Mouse (Mus musculus): ENCODE measurements around the gene Fem1a. TPM values are rescaled to one million over a fixed set of nuclear protein-coding genes. Genes with fewer than 3 reads are reported as not detected.

Gene Fem1a
- polyA plus RNA-seq, 1 experiment from 2014 or later: 12.5 TPM

- H3K27ac ChIP-seq (replicated peaks): peak within 1 kb of the TSS; percentile 98
- peaks cover 54% of the 10 kb centered on the region for H3K4me1 ChIP-seq
- WGBS: under 1% methylated on average over 43 of the region's 43 CpGs
- no peaks in the 10 kb centered on the region for H3K27me3 ChIP-seq (replicated peaks; ENCODE audit: low read depth, poor library complexity, severe bottlenecking)
- DNase-seq (ENCODE audit: low spot score): peak; percentile 94
- H3K4me3 ChIP-seq: peak within 1 kb of the TSS; percentile 91
- H3K36me3 ChIP-seq (replicated peaks): peaks cover 36% of the 10 kb centered on the region
- no peaks in the 10 kb centered on the region for H3K9me3 ChIP-seq
Observed at GRCm38 (mm10) chr17:56303160-56303846, 46.7 kb downstream of the Fem1a start, which contains the start of gene Uhrf1. Gene Uhrf1, plus strand, starts transcription at chr17:56303321.

GRCm38 (mm10) chr17:56303847-56304586 lies 47.4 kb downstream of the Fem1a start:
- WGBS: under 1% methylated on average over 68 of the region's 68 CpGs
- peak overlapping the region; percentile 98 for H3K27ac ChIP-seq (replicated peaks)
- DNase-seq (ENCODE audit: low spot score): peak; percentile 99
- peak overlapping the region; percentile 91 for H3K4me3 ChIP-seq
- peaks cover 60% of the 10 kb centered on the region for H3K4me1 ChIP-seq
- no peaks in the 10 kb centered on the region for H3K27me3 ChIP-seq (replicated peaks; ENCODE audit: low read depth, poor library complexity, severe bottlenecking)
- H3K9me3 ChIP-seq: no peaks in the 10 kb centered on the region
- peaks cover 43% of the 10 kb centered on the region for H3K36me3 ChIP-seq (replicated peaks)

DNA sequence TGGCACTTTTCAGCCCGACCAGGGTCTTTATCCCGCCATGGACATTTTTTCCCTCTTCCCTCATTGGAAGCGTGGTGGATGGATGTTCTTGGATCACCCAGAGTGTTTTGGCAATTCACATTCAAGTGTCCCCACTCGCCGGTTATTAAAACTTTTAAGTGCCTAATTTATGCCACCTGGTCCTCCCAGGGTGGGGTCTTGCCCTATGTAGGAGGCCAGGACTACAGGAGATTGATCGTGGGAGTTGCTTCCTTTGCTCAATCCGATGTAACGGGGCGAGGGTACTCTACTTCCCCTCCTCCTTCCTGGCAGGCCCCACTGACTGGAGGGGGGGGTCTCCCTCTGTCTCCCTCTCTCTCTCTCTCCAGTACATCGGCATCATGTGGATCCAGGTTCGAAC lies 48.1 kb downstream of the Fem1a start:
- 18% methylated on average over 11 of the region's 11 CpGs for WGBS
- peak overlapping the region; percentile 98 for H3K27ac ChIP-seq (replicated peaks)
- H3K4me3 ChIP-seq: peak overlapping the region; percentile 91
- H3K36me3 ChIP-seq (replicated peaks): peaks cover 50% of the 10 kb centered on the region
- no peaks in the 10 kb centered on the region for H3K27me3 ChIP-seq (replicated peaks; ENCODE audit: low read depth, poor library complexity, severe bottlenecking)
- no peaks in the 10 kb centered on the region for H3K9me3 ChIP-seq
- DNase-seq (ENCODE audit: low spot score): peak; percentile 32
- H3K4me1 ChIP-seq: peaks cover 60% of the 10 kb centered on the region

DNA sequence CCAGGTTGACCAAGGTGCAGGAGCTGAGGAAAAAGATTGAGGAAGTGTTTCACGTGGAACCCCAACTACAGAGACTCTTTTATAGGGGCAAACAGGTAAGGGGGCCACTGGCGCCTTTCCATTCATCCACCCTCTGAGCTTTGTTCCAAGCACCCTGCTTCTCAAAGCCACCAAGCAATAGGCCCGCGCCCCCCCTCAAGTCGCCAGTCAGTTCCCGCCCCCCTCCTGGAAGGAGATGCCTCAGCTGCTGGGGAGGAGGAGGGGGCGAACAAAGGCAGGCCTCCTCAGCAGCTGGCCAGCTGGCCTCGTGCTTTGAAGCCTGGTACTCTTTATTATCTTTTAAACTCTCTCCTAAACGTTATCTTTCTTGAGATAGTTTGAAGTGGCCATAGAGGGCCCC lies 48.5 kb downstream of the Fem1a start:
- Histone ChIP-seq H3K4me3 (peak overlapping the region; percentile 91), H3K36me3 (replicated peaks) (peaks cover 55% of the 10 kb centered on the region), H3K4me1 (peaks cover 60% of the 10 kb centered on the region), H3K27me3 (replicated peaks; ENCODE audit: low read depth, poor library complexity, severe bottlenecking) (no peaks in the 10 kb centered on the region), H3K27ac (replicated peaks) (peak overlapping the region; percentile 98), H3K9me3 (no peaks in the 10 kb centered on the region)
- DNase-seq (ENCODE audit: low spot score): peak; percentile 41
- WGBS: 45% methylated on average over 9 of the region's 9 CpGs

DNA sequence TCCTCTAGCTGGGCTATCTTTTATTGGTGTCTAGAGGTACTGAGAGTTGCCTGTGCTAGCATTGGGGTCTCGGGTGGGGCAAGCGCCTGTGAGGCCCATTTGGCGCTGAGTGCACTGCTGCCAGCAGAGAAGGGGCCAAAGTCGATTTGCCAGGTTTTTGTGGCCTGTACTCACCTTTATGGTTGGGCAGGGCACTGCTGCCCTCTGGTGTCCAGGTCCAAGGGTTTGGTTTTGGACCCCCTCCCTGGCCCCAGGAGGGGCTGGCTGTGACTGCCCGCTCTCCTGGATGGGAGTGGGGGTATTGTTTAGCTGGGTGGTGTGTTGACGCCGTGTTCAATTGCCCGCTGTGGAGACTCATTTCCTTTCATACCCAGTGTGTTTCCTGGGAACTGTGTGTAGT lies 49.2 kb downstream of the Fem1a start:
- H3K9me3 ChIP-seq: no peaks in the 10 kb centered on the region
- WGBS: 80% methylated on average over 8 of the region's 8 CpGs
- H3K4me1 ChIP-seq: peaks cover 60% of the 10 kb centered on the region
- peaks cover 61% of the 10 kb centered on the region for H3K36me3 ChIP-seq (replicated peaks)
- H3K27ac ChIP-seq (replicated peaks): peak overlapping the region; percentile 98
- no peaks in the 10 kb centered on the region for H3K27me3 ChIP-seq (replicated peaks; ENCODE audit: low read depth, poor library complexity, severe bottlenecking)
- DNase-seq (ENCODE audit: low spot score): peak; percentile 31
- peak overlapping the region; percentile 91 for H3K4me3 ChIP-seq

GRCm38 (mm10) chr17:56308088-56308487 lies 51.5 kb downstream of the Fem1a start:
- 76% methylated on average over 6 of the region's 6 CpGs for WGBS
- Histone ChIP-seq H3K4me3 (peak overlapping the region; percentile 32; the same call in 1 of the 2 replicates), H3K27me3 (replicated peaks; ENCODE audit: low read depth, poor library complexity, severe bottlenecking) (no peaks in the 10 kb centered on the region), H3K9me3 (no peaks in the 10 kb centered on the region), H3K27ac (replicated peaks) (peak overlapping the region; percentile 63), H3K36me3 (replicated peaks) (peaks cover 84% of the 10 kb centered on the region), H3K4me1 (peaks cover 48% of the 10 kb centered on the region)
- peak; percentile 66 for DNase-seq (ENCODE audit: low spot score)

GRCm38 (mm10) chr17:56309191-56309945 lies 52.8 kb downstream of the Fem1a start:
- 93% methylated on average over 15 of the region's 15 CpGs for WGBS
- no peak for DNase-seq (ENCODE audit: low spot score)
- H3K4me1 ChIP-seq: peaks cover 43% of the 10 kb centered on the region
- H3K4me3 ChIP-seq: no peak overlapping the region
- H3K36me3 ChIP-seq (replicated peaks): peaks cover 97% of the 10 kb centered on the region
- H3K27me3 ChIP-seq (replicated peaks; ENCODE audit: low read depth, poor library complexity, severe bottlenecking): no peaks in the 10 kb centered on the region
- H3K27ac ChIP-seq (replicated peaks): no peak overlapping the region
- no peaks in the 10 kb centered on the region for H3K9me3 ChIP-seq

MicroRNA genes within 50 kb of the gene (microRNA counts, 519-probe panel; counts per million panel counts)
- microRNA mmu-miR-7b: 188 counts per million, percentile 57 among the panel's probes with 10 or more counts

Small RNA genes within 50 kb of the gene (microRNA-seq; reads per million reads assigned to microRNA genes)
- gene Mir7b: 66.8 reads per million, percentile 45 among the genes with 10 or more reads in this experiment

Other genes with a start within 250 kb of the Fem1a start
- 170 and 173 TPM in 2 replicates for gene Sh3gl1, start 220.2 kb upstream of the Fem1a start, polyA plus RNA-seq (2016; fragmentation: Nextera tagmentation; extraction: Ambion mirVana)
- 50.7 and 52.3 TPM in 2 replicates for gene Chaf1a, start 216.4 kb upstream of the Fem1a start, polyA plus RNA-seq (2016; fragmentation: Nextera tagmentation; extraction: Ambion mirVana)
- gene Ubxn6, start 181.8 kb upstream of the Fem1a start, polyA plus RNA-seq (2016; fragmentation: Nextera tagmentation; extraction: Ambion mirVana): 35.0 and 36.8 TPM in 2 replicates
- gene Hdgfl2, start 177.2 kb upstream of the Fem1a start, polyA plus RNA-seq (2016; fragmentation: Nextera tagmentation; extraction: Ambion mirVana): 195 and 197 TPM in 2 replicates
- 0.05 TPM in 2 replicates for gene Plin4, start 147.0 kb upstream of the Fem1a start, polyA plus RNA-seq (2016; fragmentation: Nextera tagmentation; extraction: Ambion mirVana)
- 0.47 and 0.48 TPM in 2 replicates for gene Plin5, start 139.2 kb upstream of the Fem1a start, polyA plus RNA-seq (2016; fragmentation: Nextera tagmentation; extraction: Ambion mirVana)
- 0.10 TPM in 1 of 2 replicates, not detected in the other for gene Lrg1, start 134.8 kb upstream of the Fem1a start, polyA plus RNA-seq (2016; fragmentation: Nextera tagmentation; extraction: Ambion mirVana)
- 1.0 and 1.1 TPM in 2 replicates for gene Sema6b, start 116.5 kb upstream of the Fem1a start, polyA plus RNA-seq (2016; fragmentation: Nextera tagmentation; extraction: Ambion mirVana)
- 10.3 and 11.7 TPM in 2 replicates for gene Tnfaip8l1, start 94.3 kb upstream of the Fem1a start, polyA plus RNA-seq (2016; fragmentation: Nextera tagmentation; extraction: Ambion mirVana)
- 71.0 and 71.3 TPM in 2 replicates for gene Mydgf, start 72.9 kb upstream of the Fem1a start, polyA plus RNA-seq (2016; fragmentation: Nextera tagmentation; extraction: Ambion mirVana)
- 48.3 and 50.2 TPM in 2 replicates for gene Dpp9, start 37.9 kb upstream of the Fem1a start, polyA plus RNA-seq (2016; fragmentation: Nextera tagmentation; extraction: Ambion mirVana)
- 3.2 and 3.7 TPM in 2 replicates for gene Ticam1, start 20.0 kb downstream of the Fem1a start, polyA plus RNA-seq (2016; fragmentation: Nextera tagmentation; extraction: Ambion mirVana)
- gene Plin3, start 36.1 kb downstream of the Fem1a start, polyA plus RNA-seq (2016; fragmentation: Nextera tagmentation; extraction: Ambion mirVana): 67.7 and 72.2 TPM in 2 replicates
- gene Arrdc5, start 43.5 kb downstream of the Fem1a start, polyA plus RNA-seq (2016; fragmentation: Nextera tagmentation; extraction: Ambion mirVana): not detected in 2 replicates
- gene Uhrf1, start 46.5 kb downstream of the Fem1a start, polyA plus RNA-seq (2016; fragmentation: Nextera tagmentation; extraction: Ambion mirVana): 279 and 301 TPM in 2 replicates
- 46.2 and 46.8 TPM in 2 replicates for gene Kdm4b, start 69.3 kb downstream of the Fem1a start, polyA plus RNA-seq (2016; fragmentation: Nextera tagmentation; extraction: Ambion mirVana)
- 85.0 and 86.4 TPM in 2 replicates for gene Ptprs, start 219.7 kb downstream of the Fem1a start, polyA plus RNA-seq (2016; fragmentation: Nextera tagmentation; extraction: Ambion mirVana)